Mouse (Mus musculus) C2C12 (cell line): ENCODE measurements at regions not wholly inside any gene's neighbourhood (a gene's known extent, or its start where the extent isn't known, plus 50 kb on each side); places are given as distances from the start of the nearest gene placed in this dataset.

Source experiments
- H3K27me3 ChIP-seq: one replicate; pipeline ENCODE4 v1.6.1; 2011; ENCODE audit not compliant: control insufficient read depth, insufficient read depth, insufficient read length
- H3K36me3 ChIP-seq: one replicate; pipeline ENCODE4 v1.6.1; 2011; ENCODE audit not compliant: control insufficient read depth, insufficient read depth
- H3K4me3 ChIP-seq: one replicate; pipeline ENCODE4 v1.5.1; 2011; ENCODE audit warnings: mild to moderate bottlenecking, control low read depth; ENCODE audit not compliant: poor library complexity, insufficient read depth, severe bottlenecking
- H3K79me2 ChIP-seq: one replicate; pipeline ENCODE4 v1.6.1; 2011; ENCODE audit not compliant: control insufficient read depth, insufficient read depth
- H3K79me3 ChIP-seq: one replicate; pipeline ENCODE4 v1.6.1; 2011; ENCODE audit warnings: low read depth, control low read depth
- H3ac ChIP-seq: one replicate; pipeline ENCODE3; 2011; ENCODE audit warnings: low read depth; ENCODE audit not compliant: control insufficient read depth, insufficient read length
- CEBPB ChIP-seq: IDR thresholded peaks from one replicate; pipeline ENCODE4 v1.6.1; 2011; ENCODE audit warnings: low read depth, mild to moderate bottlenecking, control low read depth, moderate library complexity
- CTCF ChIP-seq: IDR thresholded peaks from one replicate; pipeline ENCODE4 v1.5.1; 2011; ENCODE audit not compliant: control insufficient read depth, insufficient read depth, insufficient read length
- FOSL1 ChIP-seq: IDR thresholded peaks from one replicate; pipeline ENCODE4 v1.8.0; 2011; ENCODE audit warnings: mild to moderate bottlenecking, low read length; ENCODE audit not compliant: poor library complexity, insufficient read depth, severe bottlenecking
- MAX ChIP-seq: IDR thresholded peaks from one replicate; pipeline ENCODE4 v1.6.1; 2011; ENCODE audit warnings: mild to moderate bottlenecking, control low read depth
- MYOD1 ChIP-seq: IDR thresholded peaks from one replicate; pipeline ENCODE4 v1.6.1; 2011; ENCODE audit warnings: low read depth; ENCODE audit not compliant: control insufficient read depth, insufficient read length
- MYOG ChIP-seq: IDR thresholded peaks from one replicate; pipeline ENCODE4 v1.6.1; 2011; ENCODE audit not compliant: control insufficient read depth, insufficient read length; ENCODE audit errors: extremely low read depth
- USF1 ChIP-seq: IDR thresholded peaks from one replicate; pipeline ENCODE4 v1.6.1; 2011; ENCODE audit warnings: low read depth, mild to moderate bottlenecking, control low read depth, moderate library complexity

DNA sequence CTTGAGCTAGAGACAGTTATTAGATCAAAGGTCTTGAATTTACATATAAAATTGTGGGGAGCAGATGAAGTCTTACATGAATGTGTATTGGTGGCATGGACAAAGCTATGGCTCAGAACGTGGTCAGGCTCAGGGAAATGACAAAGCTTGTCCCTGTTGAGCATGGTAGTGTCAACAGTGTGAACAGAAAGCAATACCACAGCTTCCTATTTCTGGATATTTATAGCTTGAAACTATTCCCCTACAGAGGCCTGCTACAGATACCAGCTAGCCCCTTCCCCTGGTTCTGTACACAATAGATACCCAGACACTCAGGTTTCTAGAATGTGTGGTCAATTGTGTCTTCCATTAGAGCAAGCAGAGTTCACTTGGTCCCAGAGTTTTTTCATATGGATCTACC is 236.8 kb upstream of the Rarb start:
- TF ChIP-seq CEBPB: no peak
- no peak for TF ChIP-seq FOSL1
- no peak for TF ChIP-seq MYOG
- no peak for TF ChIP-seq MAX
- TF ChIP-seq USF1: no peak
- no peak for TF ChIP-seq CTCF
- TF ChIP-seq MYOD1: no peak
- Histone ChIP-seq H3K79me3 (no peaks in the 10 kb centered on the region), H3K4me3 (no peak overlapping the region), H3K36me3 (no peaks in the 10 kb centered on the region), H3ac (no peak overlapping the region), H3K27me3 (no peaks in the 10 kb centered on the region), H3K79me2 (no peaks in the 10 kb centered on the region)

- TF ChIP-seq USF1 (no peak), MAX (no peak), FOSL1 (no peak), MYOD1 (no peak), CTCF (no peak), MYOG (no peak), CEBPB (no peak)
- no peak overlapping the region for H3K4me3 ChIP-seq
- no peaks in the 10 kb centered on the region for H3K79me2 ChIP-seq
Observed at GRCm38 (mm10) chr14:17054381-17054780, 235.4 kb upstream of the Rarb start.

GRCm38 (mm10) chr14:17046808-17047207 is 227.9 kb upstream of the Rarb start:
- H3K79me2 ChIP-seq: no peaks in the 10 kb centered on the region

More at GRCm38 (mm10) chr14:17054381-17054780, 235.4 kb upstream of the Rarb start:
- H3K79me3 ChIP-seq: no peaks in the 10 kb centered on the region
- no peaks in the 10 kb centered on the region for H3K27me3 ChIP-seq
- no peak overlapping the region for H3ac ChIP-seq
- no peaks in the 10 kb centered on the region for H3K36me3 ChIP-seq

GRCm38 (mm10) chr14:17045426-17046132 is 226.6 kb upstream of the Rarb start:
- Histone ChIP-seq H3K79me2 (no peaks in the 10 kb centered on the region), H3ac (no peak overlapping the region), H3K27me3 (no peaks in the 10 kb centered on the region), H3K36me3 (no peaks in the 10 kb centered on the region), H3K4me3 (no peak overlapping the region), H3K79me3 (no peaks in the 10 kb centered on the region)
- TF ChIP-seq FOSL1 (no peak), MYOG (no peak), CTCF (no peak), MAX (no peak), USF1 (no peak), CEBPB (no peak), MYOD1 (no peak)

More at GRCm38 (mm10) chr14:17046808-17047207, 227.9 kb upstream of the Rarb start:
- Histone ChIP-seq H3K4me3 (no peak overlapping the region), H3K36me3 (no peaks in the 10 kb centered on the region), H3K79me3 (no peaks in the 10 kb centered on the region), H3ac (no peak overlapping the region), H3K27me3 (no peaks in the 10 kb centered on the region)
- TF ChIP-seq CTCF (no peak), MAX (no peak), CEBPB (no peak), MYOG (no peak), FOSL1 (no peak), MYOD1 (no peak), USF1 (no peak)

DNA sequence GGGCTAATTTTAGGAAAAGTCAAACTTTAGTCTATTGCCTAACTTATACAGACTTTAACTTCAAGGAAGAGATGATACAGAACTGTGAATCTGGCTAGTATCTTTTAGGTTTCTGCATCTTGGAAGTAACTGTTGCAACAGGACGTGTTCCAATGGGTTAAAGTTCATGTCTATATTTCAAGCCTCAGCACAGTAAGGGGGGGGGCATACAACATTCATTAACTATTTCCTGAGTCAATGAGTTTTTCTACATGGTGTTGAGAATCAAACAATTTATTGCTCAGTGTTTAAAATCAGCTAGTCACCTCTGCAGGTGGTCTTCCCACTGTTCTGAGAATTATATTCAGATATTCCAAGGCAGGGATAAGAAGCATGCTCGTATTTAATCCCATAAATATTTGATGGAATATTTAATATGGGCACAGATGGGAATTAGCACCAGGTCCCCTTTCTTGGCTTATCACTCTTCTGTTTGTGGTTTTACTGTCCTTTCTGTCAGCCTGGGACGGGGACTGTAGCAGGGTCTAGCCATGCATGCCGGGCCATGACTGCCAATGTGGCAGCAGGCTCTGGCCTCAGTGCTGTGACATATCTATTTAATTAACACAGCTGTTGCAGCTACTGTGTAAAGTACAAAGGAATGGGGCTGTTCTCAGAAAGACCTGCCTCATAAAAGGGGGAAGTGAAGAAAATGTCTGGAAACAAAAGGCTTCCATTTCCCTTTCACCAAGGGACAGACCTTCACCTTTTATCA is 201.8 kb upstream of the Rarb start:
- no peaks in the 10 kb centered on the region for H3K79me2 ChIP-seq
- TF ChIP-seq CEBPB (no peak), USF1 (no peak), FOSL1 (no peak), MYOD1 (no peak), MAX (no peak), CTCF (no peak), MYOG (no peak)
- no peaks in the 10 kb centered on the region for H3K79me3 ChIP-seq
- H3K4me3 ChIP-seq: no peak overlapping the region
- no peaks in the 10 kb centered on the region for H3K36me3 ChIP-seq
- no peaks in the 10 kb centered on the region for H3K27me3 ChIP-seq
- H3ac ChIP-seq: no peak overlapping the region
